11 mouse cellular contexts compared by ENCODE assay signal in genomic region chr2:103684926-103685577, GRCm38 (mm10).
A peak's percentile ranks its signal among the peaks of the same experiment; 100 is the strongest.
DNase-seq lines count a peak whose midpoint lies in the region; ATAC-seq and TF ChIP-seq lines count a peak whose summit lies in the region.
"Had no signal": no experiment of that assay in that cellular context is flagged by ENCODE, and none has a peak within 500 bp of the region (broad histone marks: within the 10 kb centered on the region; RNA-seq: fewer than 3 reads in every experiment).

No protein-coding gene starts in this region.

- H3K27me3 ChIP-seq in forebrain, postnatal 0 days (ENCODE audit: insufficient read depth, low read length) = no peaks in the 10 kb centered on the region
- H3K27me3 ChIP-seq in forebrain, embryonic 13.5 days = no peaks in the 10 kb centered on the region
- no peaks in the 10 kb centered on the region for H3K27me3 ChIP-seq in limb, embryonic 13.5 days

- 0 out of 2 replicates have a peak, but pooled peaks have one; percentile 7 for ATAC-seq in forebrain, postnatal 0 days
- ATAC-seq in forebrain, embryonic 13.5 days = no peak
- peak; percentile 80 for ATAC-seq in limb, embryonic 13.5 days (ENCODE audit: low FRiP score, low read depth)

- no peaks in the 10 kb centered on the region for H3K4me1 ChIP-seq in forebrain, postnatal 0 days (ENCODE audit: insufficient read depth)
- H3K4me1 ChIP-seq in forebrain, embryonic 13.5 days = peaks cover 19% of the 10 kb centered on the region
- peaks cover 33% of the 10 kb centered on the region for H3K4me1 ChIP-seq in limb, embryonic 13.5 days

- 72% methylated on average over 7 of the region's 7 CpGs for WGBS in forebrain, postnatal 0 days
- 67% methylated on average over 7 of the region's 7 CpGs for whole genome bisulfite sequencing in forebrain, embryonic 13.5 days
- WGBS in limb, embryonic 13.5 days = 30% methylated on average over 7 of the region's 7 CpGs

- H3K4me2 ChIP-seq in forebrain, postnatal 0 days (ENCODE audit: low read depth) = no peak overlapping the region
- no peak overlapping the region for H3K4me2 ChIP-seq in forebrain, embryonic 13.5 days
- peak overlapping the region; percentile 32 for H3K4me2 ChIP-seq in limb, embryonic 13.5 days (replicated peaks)
- H3K4me2 ChIP-seq: midbrain, embryonic 12.5 days had no signal

- TF ChIP-seq CTCF in forebrain, postnatal 0 days (IDR thresholded peaks at IDR 0.05; ENCODE audit: low read depth) = no peak

- H3K4me3 ChIP-seq in forebrain, postnatal 0 days (ENCODE audit: low read depth, low read length) = no peak overlapping the region
- H3K4me3 ChIP-seq in forebrain, embryonic 13.5 days = no peak overlapping the region
- H3K4me3 ChIP-seq in limb, embryonic 13.5 days = no peak overlapping the region
- H3K4me3 ChIP-seq: midbrain, embryonic 12.5 days had no signal

- H3K9me3 ChIP-seq in forebrain, postnatal 0 days (ENCODE audit: low read length) = no peaks in the 10 kb centered on the region
- no peaks in the 10 kb centered on the region for H3K9me3 ChIP-seq in forebrain, embryonic 13.5 days (replicated peaks)
- H3K9me3 ChIP-seq in limb, embryonic 13.5 days = no peaks in the 10 kb centered on the region
- H3K9me3 ChIP-seq: midbrain, embryonic 12.5 days had no signal

- no peak overlapping the region for H3K9ac ChIP-seq in forebrain, postnatal 0 days
- H3K9ac ChIP-seq in forebrain, embryonic 13.5 days = no peak overlapping the region
- H3K9ac ChIP-seq in limb, embryonic 13.5 days = 0 out of 2 replicates have a peak overlapping the region, but pooled peaks have one; percentile 13
- H3K9ac ChIP-seq: midbrain, embryonic 12.5 days had no signal

- H3K36me3 ChIP-seq in forebrain, postnatal 0 days (ENCODE audit: insufficient read depth) = no peaks in the 10 kb centered on the region
- H3K36me3 ChIP-seq in forebrain, embryonic 13.5 days (ENCODE audit: poor library complexity, severe bottlenecking) = no peaks in the 10 kb centered on the region; the same call in 1 of the 2 replicates
- H3K36me3 ChIP-seq in limb, embryonic 13.5 days = peaks cover 28% of the 10 kb centered on the region
- H3K36me3 ChIP-seq: midbrain, embryonic 12.5 days had no signal

- DNase-seq in forebrain, postnatal 0 days = no peak
- peak; percentile 56 for DNase-seq in ovary, adult 18-20 months (ENCODE audit: low spot score)
- no peak for DNase-seq in ovary, postnatal 14 days (ENCODE audit: low spot score)
- DNase-seq in thymus, postnatal 36 days = peak; percentile 76 to 84
- DNase-seq in urinary bladder, postnatal 25 days (ENCODE audit: low spot score) = no peak
- DNase-seq in right cerebral cortex, postnatal 36 days (ENCODE audit: low spot score in 2 of 2) = no peak
- DNase-seq: kidney, adult 9 months; right cerebral cortex, postnatal 25 days had no signal

- no peak overlapping the region for H3K27ac ChIP-seq in forebrain, postnatal 0 days (ENCODE audit: low read depth, low read length)
- no peak overlapping the region for H3K27ac ChIP-seq in forebrain, embryonic 13.5 days
- peak overlapping the region; percentile 81 for H3K27ac ChIP-seq in limb, embryonic 13.5 days
- H3K27ac ChIP-seq: midbrain, embryonic 12.5 days had no signal

Comparison
In these comparisons a context has a peak if more than half of its experiments do, and no peak if none do; other contexts are left out.
1. DNase-seq: peak in ovary, adult 18-20 months (single experiment) and thymus, postnatal 36 days (2 of 2); none in forebrain, postnatal 0 days (single experiment), ovary, postnatal 14 days (single experiment), urinary bladder, postnatal 25 days (single experiment) and right cerebral cortex, postnatal 36 days (0 of 2).